Mouse (Mus musculus): ENCODE measurements around the gene Psenen. TPM values are rescaled to one million over a fixed set of nuclear protein-coding genes. Genes with fewer than 3 reads are reported as not detected.
A peak's percentile ranks its signal among the peaks of the same experiment; 100 is the strongest.

Psenen gene
- polyA plus RNA-seq, 1 experiment from 2014 or later: 158 TPM

- peak; percentile 16; the same call in 1 of the 2 replicates for ATAC-seq
- Histone ChIP-seq H3K27me3 (replicated peaks; ENCODE audit: control insufficient read depth, insufficient read depth, low read length) (no peaks in the 10 kb centered on the region), H3K9me3 (ENCODE audit: control insufficient read depth, low read length) (no peaks in the 10 kb centered on the region), H3K4me3 (ENCODE audit: low read length) (peak overlapping the region; percentile 58), H3K36me3 (ENCODE audit: control insufficient read depth, insufficient read depth, low read length) (peaks cover 14% of the 10 kb centered on the region), H3K4me1 (ENCODE audit: control insufficient read depth, insufficient read depth, low read length) (peaks cover 15% of the 10 kb centered on the region), H3K9ac (ENCODE audit: low read depth, low read length) (peak overlapping the region; percentile 71), H3K27ac (ENCODE audit: low read length) (peak overlapping the region; percentile 64), H3K4me2 (ENCODE audit: low read depth, low read length) (peak overlapping the region; percentile 75)
- 13% methylated on average over 12 of the region's 12 CpGs for WGBS
Measured at GRCm38 (mm10) chr7:30558656-30559442, 4.6 kb downstream of the Psenen start.

- 88% methylated on average over 13 of the region's 13 CpGs for WGBS
- ATAC-seq: no peak
- peak overlapping the region; percentile 75 for H3K4me2 ChIP-seq (ENCODE audit: low read depth, low read length)
- H3K36me3 ChIP-seq (ENCODE audit: control insufficient read depth, insufficient read depth, low read length): peaks cover 14% of the 10 kb centered on the region
- no peaks in the 10 kb centered on the region for H3K27me3 ChIP-seq (replicated peaks; ENCODE audit: control insufficient read depth, insufficient read depth, low read length)
- no peaks in the 10 kb centered on the region for H3K9me3 ChIP-seq (ENCODE audit: control insufficient read depth, low read length)
- peaks cover 22% of the 10 kb centered on the region for H3K4me1 ChIP-seq (ENCODE audit: control insufficient read depth, insufficient read depth, low read length)
- H3K9ac ChIP-seq (ENCODE audit: low read depth, low read length): peak overlapping the region; percentile 71; the same call in 1 of the 2 replicates
- H3K4me3 ChIP-seq (ENCODE audit: low read length): peak overlapping the region; percentile 58
- no peak overlapping the region; the same call in 1 of the 2 replicates for H3K27ac ChIP-seq (ENCODE audit: low read length)
Measured at GRCm38 (mm10) chr7:30557901-30558514, 5.4 kb downstream of the Psenen start.

- WGBS: 92% methylated on average over 18 of the region's 18 CpGs
- H3K27ac ChIP-seq (ENCODE audit: low read length): no peak overlapping the region
- H3K27me3 ChIP-seq (replicated peaks; ENCODE audit: control insufficient read depth, insufficient read depth, low read length): no peaks in the 10 kb centered on the region
- no peak overlapping the region for H3K9ac ChIP-seq (ENCODE audit: low read depth, low read length)
- H3K4me1 ChIP-seq (ENCODE audit: control insufficient read depth, insufficient read depth, low read length): peaks cover 23% of the 10 kb centered on the region
- H3K36me3 ChIP-seq (ENCODE audit: control insufficient read depth, insufficient read depth, low read length): peaks cover 14% of the 10 kb centered on the region
- no peaks in the 10 kb centered on the region for H3K9me3 ChIP-seq (ENCODE audit: control insufficient read depth, low read length)
- ATAC-seq: no peak
- no peak overlapping the region for H3K4me3 ChIP-seq (ENCODE audit: low read length)
- H3K4me2 ChIP-seq (ENCODE audit: low read depth, low read length): no peak overlapping the region
Measured at GRCm38 (mm10) chr7:30556894-30557536, 6.4 kb downstream of the Psenen start.

- WGBS: 82% methylated on average over 22 of the region's 22 CpGs
- Histone ChIP-seq H3K4me3 (ENCODE audit: low read length) (peak overlapping the region; percentile 77), H3K36me3 (ENCODE audit: control insufficient read depth, insufficient read depth, low read length) (peaks cover 14% of the 10 kb centered on the region), H3K27me3 (replicated peaks; ENCODE audit: control insufficient read depth, insufficient read depth, low read length) (no peaks in the 10 kb centered on the region), H3K27ac (ENCODE audit: low read length) (no peak overlapping the region), H3K9me3 (ENCODE audit: control insufficient read depth, low read length) (no peaks in the 10 kb centered on the region), H3K4me2 (ENCODE audit: low read depth, low read length) (peak overlapping the region; percentile 88), H3K9ac (ENCODE audit: low read depth, low read length) (peak overlapping the region; percentile 82; the same call in 1 of the 2 replicates), H3K4me1 (ENCODE audit: control insufficient read depth, insufficient read depth, low read length) (peaks cover 18% of the 10 kb centered on the region)
- no peak for ATAC-seq
Measured at GRCm38 (mm10) chr7:30553810-30554584, 9.4 kb downstream of the Psenen start.

GRCm38 (mm10) chr7:30553021-30553589, 10.3 kb downstream of the Psenen start:
- Histone ChIP-seq H3K9ac (ENCODE audit: low read depth, low read length) (peak overlapping the region; percentile 82), H3K9me3 (ENCODE audit: control insufficient read depth, low read length) (no peaks in the 10 kb centered on the region), H3K27me3 (replicated peaks; ENCODE audit: control insufficient read depth, insufficient read depth, low read length) (no peaks in the 10 kb centered on the region), H3K27ac (ENCODE audit: low read length) (peak overlapping the region; percentile 90), H3K4me2 (ENCODE audit: low read depth, low read length) (peak overlapping the region; percentile 88), H3K4me3 (ENCODE audit: low read length) (peak overlapping the region; percentile 77), H3K36me3 (ENCODE audit: control insufficient read depth, insufficient read depth, low read length) (peaks cover 14% of the 10 kb centered on the region), H3K4me1 (ENCODE audit: control insufficient read depth, insufficient read depth, low read length) (peaks cover 10% of the 10 kb centered on the region)
- peak; percentile 25; the same call in 1 of the 2 replicates for ATAC-seq
- WGBS: 2% methylated on average over 23 of the region's 23 CpGs

- H3K9me3 ChIP-seq (ENCODE audit: control insufficient read depth, low read length): no peaks in the 10 kb centered on the region
- H3K27ac ChIP-seq (ENCODE audit: low read length): peak within 1 kb of the TSS; percentile 96
- H3K4me3 ChIP-seq (ENCODE audit: low read length): peak within 1 kb of the TSS; percentile 77
- peak within 1 kb of the TSS; percentile 82 for H3K9ac ChIP-seq (ENCODE audit: low read depth, low read length)
- ATAC-seq: peak; percentile 96
- peaks cover 9% of the 10 kb centered on the region for H3K4me1 ChIP-seq (ENCODE audit: control insufficient read depth, insufficient read depth, low read length)
- WGBS: under 1% methylated on average over 44 of the region's 44 CpGs
- no peaks in the 10 kb centered on the region for H3K27me3 ChIP-seq (replicated peaks; ENCODE audit: control insufficient read depth, insufficient read depth, low read length)
- H3K4me2 ChIP-seq (ENCODE audit: low read depth, low read length): peak within 1 kb of the TSS; percentile 88
- peaks cover 13% of the 10 kb centered on the region for H3K36me3 ChIP-seq (ENCODE audit: control insufficient read depth, insufficient read depth, low read length)
Measured at GRCm38 (mm10) chr7:30552102-30553020, 11.1 kb downstream of the Psenen start, which contains the start of the genes Hspb6 and Proser3. TSS of gene Hspb6 (plus strand) at chr7:30552178. TSS of gene Proser3 (minus strand) at chr7:30552299.

- Histone ChIP-seq H3K4me3 (ENCODE audit: low read length) (peak overlapping the region; percentile 77), H3K9me3 (ENCODE audit: control insufficient read depth, low read length) (no peaks in the 10 kb centered on the region), H3K4me2 (ENCODE audit: low read depth, low read length) (peak overlapping the region; percentile 45), H3K27me3 (replicated peaks; ENCODE audit: control insufficient read depth, insufficient read depth, low read length) (no peaks in the 10 kb centered on the region), H3K36me3 (ENCODE audit: control insufficient read depth, insufficient read depth, low read length) (peaks cover 5% of the 10 kb centered on the region), H3K4me1 (ENCODE audit: control insufficient read depth, insufficient read depth, low read length) (peaks cover 9% of the 10 kb centered on the region), H3K27ac (ENCODE audit: low read length) (peak overlapping the region; percentile 96), H3K9ac (ENCODE audit: low read depth, low read length) (peak overlapping the region; percentile 78)
- 3% methylated on average over 10 of the region's 10 CpGs for WGBS
- ATAC-seq: peak; percentile 68
Measured at GRCm38 (mm10) chr7:30551445-30552101, 11.9 kb downstream of the Psenen start.

Data from intestine, embryonic 16.5 days (tissue).